Mouse (Mus musculus) CH12.LX (cell line): ENCODE results near the gene Erich4.

Experiments
- CTCF ChIP-seq, 2 experiments: IDR thresholded peaks in 1 of 2; conservative IDR thresholded peaks in 1 of 2; 2 replicates each; pipeline ENCODE4 v1.5.1; 2011 to 2012; ENCODE audit warnings: low read depth in 2 of 2, low read length in 2 of 2, improper control_type of control experiment in 1 of 2, inconsistent platforms in 1 of 2, mild to moderate bottlenecking in 1 of 2, moderate library complexity in 1 of 2
- ELF1 ChIP-seq: IDR thresholded peaks from 2 replicates; pipeline ENCODE4 v1.6.1; 2014; ENCODE audit warnings: low read depth, mild to moderate bottlenecking, inconsistent platforms, low read length, improper control_type of control experiment
- ETS1 ChIP-seq: conservative IDR thresholded peaks from 2 replicates; pipeline ENCODE4 v1.6.1; 2012; ENCODE audit warnings: low read depth, mild to moderate bottlenecking, inconsistent platforms, low read length, improper control_type of control experiment, moderate library complexity
- MAFK ChIP-seq: IDR thresholded peaks from 2 replicates; pipeline ENCODE4 v1.6.1; 2011; ENCODE audit warnings: low read length, improper control_type of control experiment; ENCODE audit not compliant: insufficient replicate concordance

- TF ChIP-seq CTCF (conservative IDR thresholded peaks at IDR 0.05 in 1 of 2, IDR thresholded peaks at IDR 0.05 in 1 of 2; ENCODE audit: low read depth in 2 of 2, low read length in 2 of 2) (no peak), ETS1 (no peak), MAFK (no peak), ELF1 (no peak)
These were observed 12.0 kb upstream of the Erich4 start for GRCm38 (mm10) chr7:25627431-25628322.
